13 mouse cellular contexts compared by ENCODE assay signal in genomic region chr3:129508571-129508970, GRCm38 (mm10).
"Had no signal": no experiment of that assay in that cellular context is flagged by ENCODE, and none has a peak within 500 bp of the region (broad histone marks: within the 10 kb centered on the region; RNA-seq: fewer than 3 reads in every experiment).

No protein-coding gene starts in this region.

- DNase-seq: gastrocnemius, adult 2 months; gastrocnemius, postnatal 14 days; gastrocnemius, postnatal 36 days; heart, adult 11 months; heart, adult 2 months; heart, postnatal 14 days; heart, postnatal 36 days; kidney, adult 18-20 months; kidney, adult 8-10 months; kidney, postnatal 10 days; kidney, postnatal 25 days; kidney, postnatal 4 days; left cerebral cortex, postnatal 4 days had no signal
